Mouse (Mus musculus) small intestine, adult 2 months (tissue): Measurements from ENCODE around the gene Ctnnal1. TPM values are rescaled to one million over a fixed set of nuclear protein-coding genes. Genes with fewer than 3 reads are reported as not detected.

Experiments
- H3K27ac ChIP-seq: fragments of 200-500 bp; 2 replicates; pipeline ENCODE4 v1.5.1; 2012; ENCODE audit warnings: low read depth, low read length, control low read depth, inconsistent platforms; ENCODE audit not compliant: insufficient read depth
- H3K27me3 ChIP-seq: fragments of 200-500 bp; 2 replicates; pipeline ENCODE4 v1.6.1; 2012; ENCODE audit warnings: mild to moderate bottlenecking, moderate library complexity, low read length, inconsistent platforms; ENCODE audit not compliant: control insufficient read depth, insufficient read depth
- H3K36me3 ChIP-seq: fragments of 200-500 bp; 2 replicates; pipeline ENCODE4 v1.6.1; 2012; ENCODE audit warnings: mild to moderate bottlenecking, low read length, control low read depth, inconsistent platforms; ENCODE audit not compliant: control insufficient read depth, insufficient read depth
- H3K4me1 ChIP-seq: fragments of 200-500 bp; 2 replicates; pipeline ENCODE4 v1.6.1; 2012; ENCODE audit warnings: low read length, inconsistent platforms, mixed read lengths; ENCODE audit not compliant: control insufficient read depth, insufficient read depth, insufficient read length
- H3K4me3 ChIP-seq: fragments of 200-500 bp; 2 replicates; pipeline ENCODE4 v1.5.1; 2012; ENCODE audit warnings: low read depth, mild to moderate bottlenecking, control low read depth, inconsistent platforms, low read length, moderate library complexity
- CTCF ChIP-seq: fragments of 200-500 bp; IDR thresholded peaks from 2 replicates; pipeline ENCODE4 v1.5.1; 2012; ENCODE audit warnings: low read depth, mild to moderate bottlenecking, control low read depth, inconsistent platforms, low read length, moderate library complexity, mixed read lengths; ENCODE audit not compliant: insufficient replicate concordance, insufficient read length; ENCODE audit errors: extremely low read depth
- POLR2A ChIP-seq: fragments of 200-500 bp; IDR thresholded peaks from 2 replicates; pipeline ENCODE4 v1.6.1; 2012; ENCODE audit warnings: low read depth, mild to moderate bottlenecking, control low read depth, inconsistent platforms, low read length, moderate library complexity
- WGBS: fragments of 180-500 bp; shearing (Covaris S2); methylation state at CpG from one replicate; pipeline ENCODE4 v1.1.7; 2018; 5-methylcytosine and 5-hydroxymethylcytosine counted together
- polyA plus RNA-seq: library from polyadenylated mRNA; depleted of rRNA; stranded (reverse); fragments of >200 nt; gene quantifications from 2 replicates; pipeline ENCODE4 v1.2.3, GENCODE M21; 2012; rRNA removed

Gene Ctnnal1
- 1.0 and 1.3 TPM in 2 replicates for polyA plus RNA-seq

DNA sequence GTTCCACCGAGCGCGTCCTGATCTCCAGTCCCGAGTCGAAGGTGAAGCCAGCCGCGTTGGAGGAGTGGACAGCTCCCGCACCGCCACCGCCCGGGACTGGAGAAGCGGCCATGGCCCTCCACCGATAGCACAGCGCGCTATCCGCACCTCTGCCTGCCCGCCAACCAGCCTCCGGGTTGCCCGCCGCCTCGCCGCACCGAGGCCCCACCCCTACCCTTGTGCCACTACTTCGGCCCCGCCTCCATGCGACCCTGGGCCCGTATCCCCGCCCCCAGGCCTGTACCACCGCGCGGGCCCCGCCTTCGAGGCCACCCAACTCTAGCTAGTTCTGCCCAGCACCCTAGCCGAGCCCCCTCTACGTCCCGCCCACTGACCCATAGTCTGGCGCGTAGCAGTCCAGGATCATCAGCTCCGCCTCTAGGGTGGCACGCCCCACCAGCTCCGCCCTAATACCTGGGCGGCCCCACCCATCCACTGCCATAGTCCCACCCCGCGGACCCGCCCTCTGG is at the start of gene Ctnnal1:
Gene Ctnnal1 (minus strand): TSS at position 186 of the 509 bp plus-strand sequence.
- no peak for TF ChIP-seq CTCF
- peak; percentile 46; the same call in 1 of the 2 replicates for TF ChIP-seq POLR2A
- peak within 1 kb of the TSS; percentile 8; the same call in 1 of the 2 replicates for H3K27ac ChIP-seq
- H3K4me1 ChIP-seq = peaks cover 13% of the 10 kb centered on the region; the same call in 1 of the 2 replicates
- WGBS = under 1% methylated on average over 45 of the region's 45 CpGs
- H3K4me3 ChIP-seq = peak within 1 kb of the TSS; percentile 85
- H3K36me3 ChIP-seq = no peaks in the 10 kb centered on the region
- no peaks in the 10 kb centered on the region for H3K27me3 ChIP-seq

DNA sequence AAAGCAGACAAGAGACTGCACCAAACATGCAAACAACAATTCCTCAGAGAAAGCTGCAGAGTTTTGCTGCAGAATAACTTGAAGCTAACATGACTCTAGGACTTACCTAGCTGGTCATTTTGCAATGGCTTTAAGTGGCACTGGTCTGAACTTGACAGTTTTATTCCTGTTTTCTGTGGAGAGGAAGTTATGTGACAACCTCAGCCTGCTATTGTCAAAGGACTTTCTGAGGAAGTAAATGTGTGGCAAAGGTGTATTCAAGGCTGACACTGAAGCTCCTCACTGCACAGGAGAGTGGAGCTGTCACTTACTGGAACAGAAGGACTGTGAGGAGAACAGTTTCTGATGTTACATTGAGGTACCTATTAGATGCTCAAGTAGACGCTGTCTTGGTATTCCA is 49.8 kb upstream of the Ctnnal1 start:
- Histone ChIP-seq H3K36me3 (peaks cover 51% of the 10 kb centered on the region), H3K4me3 (no peak overlapping the region)

DNA sequence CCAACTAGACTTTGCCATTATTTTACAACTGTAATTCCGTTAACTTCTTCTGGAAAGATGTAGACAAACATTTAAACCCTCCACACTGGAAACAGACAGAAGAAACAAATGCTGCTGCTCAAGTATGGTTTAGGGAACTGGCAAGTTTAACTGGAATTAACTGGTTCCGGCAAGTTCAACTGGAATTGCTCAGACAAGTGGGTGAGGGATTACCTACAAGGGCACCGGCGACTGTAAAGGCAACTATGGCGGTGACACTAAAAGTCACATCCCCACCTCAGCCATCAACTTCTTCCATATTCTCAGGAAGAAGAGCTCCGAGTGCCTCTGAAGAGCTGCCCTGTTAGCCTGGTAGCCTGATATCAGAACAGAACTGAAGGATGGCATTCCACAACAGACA is 49.4 kb upstream of the Ctnnal1 start:
- TF ChIP-seq POLR2A (no peak), CTCF (no peak)
- WGBS = 87% methylated on average over 6 of the region's 6 CpGs
- Histone ChIP-seq H3K27me3 (no peaks in the 10 kb centered on the region), H3K4me3 (no peak overlapping the region), H3K27ac (no peak overlapping the region), H3K36me3 (peaks cover 53% of the 10 kb centered on the region), H3K4me1 (no peaks in the 10 kb centered on the region; the same call in none of the 2 replicates)

More for the DNA sequence above, 49.8 kb upstream of the Ctnnal1 start:
- no peak overlapping the region for H3K27ac ChIP-seq
- 91% methylated on average over 1 of the region's 1 CpGs for WGBS
- no peaks in the 10 kb centered on the region; the same call in none of the 2 replicates for H3K4me1 ChIP-seq
- H3K27me3 ChIP-seq = no peaks in the 10 kb centered on the region
- TF ChIP-seq CTCF (no peak), POLR2A (no peak)

DNA sequence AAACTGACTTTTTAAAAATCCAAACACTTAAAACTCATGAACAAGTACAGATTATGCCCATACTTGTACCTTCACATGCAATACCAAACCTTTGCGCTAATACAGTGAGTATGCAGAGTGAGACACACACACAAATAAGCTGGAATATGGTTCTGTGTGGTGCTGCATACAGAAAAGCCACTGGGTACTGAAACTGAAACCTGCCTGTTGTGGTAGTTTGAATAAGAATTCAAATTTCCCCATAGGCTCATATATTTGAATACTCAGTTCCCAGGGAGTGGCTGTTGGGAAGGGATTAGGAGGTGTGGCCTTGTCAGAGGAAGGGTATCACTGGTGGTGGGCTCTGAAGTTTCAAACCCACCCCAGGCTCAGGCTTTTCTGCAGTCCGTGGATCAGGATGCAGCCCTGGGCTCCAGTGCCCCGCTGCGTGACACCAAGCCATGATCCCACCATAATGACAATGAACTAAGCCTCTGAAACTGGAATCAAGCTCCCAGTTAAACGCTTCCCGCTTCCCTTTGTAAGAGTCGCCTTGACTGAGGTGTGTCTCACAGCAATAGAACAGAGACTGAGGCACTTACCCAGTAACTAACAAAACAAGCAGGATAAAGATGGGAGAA is 47.5 kb upstream of the Ctnnal1 start:
- Histone ChIP-seq H3K27me3 (no peaks in the 10 kb centered on the region), H3K36me3 (peaks cover 61% of the 10 kb centered on the region), H3K4me3 (no peak overlapping the region), H3K27ac (no peak overlapping the region), H3K4me1 (no peaks in the 10 kb centered on the region; the same call in none of the 2 replicates)
- no peak for TF ChIP-seq CTCF
- no peak for TF ChIP-seq POLR2A
- 94% methylated on average over 7 of the region's 7 CpGs for WGBS

DNA sequence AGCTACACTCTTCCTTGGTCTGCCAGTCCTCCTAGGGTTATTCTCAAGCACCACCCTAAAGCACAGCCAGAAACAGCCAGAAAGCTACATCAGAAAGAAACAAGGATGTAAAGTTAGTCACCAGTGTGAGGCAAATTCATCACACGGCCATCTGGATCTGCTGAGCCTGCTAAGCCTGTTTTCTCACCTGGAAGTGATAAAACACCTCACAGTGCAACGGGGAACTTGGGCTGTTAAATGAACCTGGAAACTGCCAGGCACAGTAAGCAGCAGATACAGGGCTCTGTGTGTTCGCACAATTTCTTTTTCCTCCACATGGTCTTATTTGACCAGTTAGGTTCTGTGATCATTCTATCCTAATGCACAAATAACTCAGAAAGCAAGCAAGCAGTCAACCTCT is 44.6 kb upstream of the Ctnnal1 start:
- peaks cover 61% of the 10 kb centered on the region for H3K36me3 ChIP-seq
- TF ChIP-seq CTCF (no peak), POLR2A (no peak)
- H3K4me3 ChIP-seq = no peak overlapping the region
- WGBS = 71% methylated on average over 3 of the region's 3 CpGs
- no peak overlapping the region for H3K27ac ChIP-seq
- H3K27me3 ChIP-seq = no peaks in the 10 kb centered on the region
- no peaks in the 10 kb centered on the region; the same call in 1 of the 2 replicates for H3K4me1 ChIP-seq

DNA sequence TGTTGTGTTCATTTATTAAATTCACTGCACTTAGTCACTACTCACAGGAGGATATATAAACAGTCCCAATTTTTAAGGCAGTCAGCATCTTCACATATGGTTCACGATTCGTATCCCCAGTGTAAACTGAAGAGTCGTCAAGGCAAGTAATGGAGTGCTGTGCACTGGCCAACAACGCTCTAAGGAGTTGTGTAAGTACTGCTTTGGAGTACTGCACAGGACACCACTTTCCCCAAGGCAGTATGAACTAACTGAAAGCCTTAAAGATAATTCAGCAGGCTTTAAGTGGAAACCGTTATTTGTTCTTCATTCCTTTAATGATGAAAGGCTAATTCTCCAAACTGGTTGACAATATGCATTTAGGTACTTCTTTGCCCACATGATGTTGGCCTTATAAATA is 42.7 kb upstream of the Ctnnal1 start:
- H3K4me1 ChIP-seq = no peaks in the 10 kb centered on the region; the same call in 1 of the 2 replicates
- no peaks in the 10 kb centered on the region for H3K27me3 ChIP-seq
- H3K27ac ChIP-seq = no peak overlapping the region
- H3K36me3 ChIP-seq = peaks cover 59% of the 10 kb centered on the region
- H3K4me3 ChIP-seq = no peak overlapping the region
- TF ChIP-seq CTCF (no peak), POLR2A (no peak)
- 91% methylated on average over 5 of the region's 5 CpGs for WGBS

DNA sequence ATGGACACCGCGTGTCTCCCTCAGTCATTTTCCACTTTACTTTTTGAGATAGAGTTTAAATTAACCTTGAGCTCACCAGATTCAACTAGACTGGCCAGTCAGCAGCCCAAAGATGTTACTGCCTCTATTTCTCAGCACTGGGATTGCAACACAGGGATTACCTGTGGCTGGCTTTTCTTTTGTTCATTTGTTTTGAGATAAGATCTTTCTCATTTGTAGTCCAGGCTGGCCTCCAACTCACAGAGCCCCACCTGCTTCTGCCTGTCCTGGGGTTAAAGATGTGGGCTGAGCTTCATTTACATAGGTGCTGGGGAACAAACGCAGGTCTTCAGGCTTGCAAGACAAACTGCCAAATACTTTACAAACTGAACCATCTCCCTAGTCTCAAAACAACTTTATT is 41.9 kb upstream of the Ctnnal1 start:
- TF ChIP-seq POLR2A = no peak
- TF ChIP-seq CTCF = no peak
- H3K4me3 ChIP-seq = no peak overlapping the region
- H3K27ac ChIP-seq = no peak overlapping the region
- H3K4me1 ChIP-seq = no peaks in the 10 kb centered on the region
- 93% methylated on average over 3 of the region's 3 CpGs for WGBS
- H3K36me3 ChIP-seq = peaks cover 63% of the 10 kb centered on the region
- no peaks in the 10 kb centered on the region for H3K27me3 ChIP-seq
